Mouse (Mus musculus): Measurements from ENCODE around the gene Adcy5. TPM values are rescaled to one million over a fixed set of nuclear protein-coding genes. Genes with fewer than 3 reads are reported as not detected.

Gene Adcy5
- total and polyA plus RNA-seq, 2 experiments = 0.46 to 1.6 TPM

DNA sequence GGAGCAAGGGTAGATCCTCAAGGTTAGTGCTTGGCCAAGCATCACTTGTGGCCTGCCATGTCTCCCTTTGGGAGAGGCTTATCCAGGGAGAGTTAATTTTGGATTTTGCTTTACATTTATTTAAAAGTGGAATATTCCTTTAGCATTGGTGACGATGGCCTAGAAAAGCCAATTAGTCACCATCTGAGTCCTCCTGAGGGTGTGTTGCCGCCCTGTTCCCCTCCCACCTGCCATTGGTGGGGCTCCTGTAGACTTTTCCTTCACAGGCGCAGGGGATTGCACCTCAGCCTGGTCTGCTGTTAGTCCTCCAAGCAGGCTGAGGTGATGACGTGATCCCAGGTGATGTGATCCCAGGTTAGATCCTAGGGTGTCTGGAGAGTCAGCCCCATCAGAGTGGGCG lies 17.5 kb downstream of the Adcy5 start:
- H3K4me3 ChIP-seq (ENCODE audit: insufficient read depth, low read depth, low read length) = no peak overlapping the region
- H3K9ac ChIP-seq (ENCODE audit: low read depth, low read length) = no peak overlapping the region
- H3K4me1 ChIP-seq (ENCODE audit: control insufficient read depth, insufficient read depth, low read length) = no peaks in the 10 kb centered on the region
- no peaks in the 10 kb centered on the region for H3K27me3 ChIP-seq (ENCODE audit: control insufficient read depth, insufficient read depth, low read length)
- TF ChIP-seq CTCF (IDR thresholded peaks at IDR 0.05; ENCODE audit: low read depth, low read length) (no peak), POLR2A (IDR thresholded peaks at IDR 0.05; ENCODE audit: extremely low read depth, insufficient read depth, low read length) (no peak)
- H3K27ac ChIP-seq (replicated peaks; ENCODE audit: insufficient read depth, low read depth, low read length) = no peak overlapping the region
- 81% methylated on average over 5 of the region's 5 CpGs for WGBS
- DNase-seq (ENCODE audit: extremely low read depth, low read depth, low spot score) = no peak
- no peaks in the 10 kb centered on the region for H3K36me3 ChIP-seq (ENCODE audit: control insufficient read depth, insufficient read depth, low read length)
- no peaks in the 10 kb centered on the region for H3K79me2 ChIP-seq (ENCODE audit: control insufficient read depth, insufficient read depth, low read length)

DNA sequence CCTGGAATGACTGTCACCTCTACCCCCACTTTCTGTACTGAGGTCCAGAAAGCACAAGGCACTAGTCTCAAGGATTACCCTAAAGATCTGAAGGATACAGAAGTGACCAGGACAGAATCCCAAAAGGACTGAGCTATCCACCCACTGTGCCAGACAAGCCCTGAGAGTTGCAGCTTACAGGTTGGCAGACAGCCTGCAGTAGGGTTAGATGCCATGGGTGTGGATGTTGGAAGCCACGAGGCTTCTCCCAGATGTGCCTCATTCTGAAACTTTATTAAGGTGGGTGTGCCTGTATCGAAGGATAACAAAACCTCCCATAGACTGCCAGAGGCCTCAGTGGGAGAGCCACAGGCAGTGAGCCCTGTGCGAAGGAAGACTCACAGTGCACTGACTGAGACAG lies 23.8 kb downstream of the Adcy5 start:
- no peaks in the 10 kb centered on the region for H3K27me3 ChIP-seq (ENCODE audit: control insufficient read depth, insufficient read depth, low read length)
- TF ChIP-seq POLR2A (IDR thresholded peaks at IDR 0.05; ENCODE audit: extremely low read depth, insufficient read depth, low read length) = no peak
- 69% methylated on average over 3 of the region's 3 CpGs for whole genome bisulfite sequencing
- no peaks in the 10 kb centered on the region for H3K36me3 ChIP-seq (ENCODE audit: control insufficient read depth, insufficient read depth, low read length)
- H3K4me1 ChIP-seq (ENCODE audit: control insufficient read depth, insufficient read depth, low read length) = no peaks in the 10 kb centered on the region
- no peak for DNase-seq (ENCODE audit: extremely low read depth, low read depth, low spot score)
- H3K79me2 ChIP-seq (ENCODE audit: control insufficient read depth, insufficient read depth, low read length) = no peaks in the 10 kb centered on the region
- peak overlapping the region; percentile 23; the same call in 1 of the 2 replicates for H3K27ac ChIP-seq (replicated peaks; ENCODE audit: insufficient read depth, low read depth, low read length)
- H3K4me3 ChIP-seq (ENCODE audit: insufficient read depth, low read depth, low read length) = no peak overlapping the region
- H3K9ac ChIP-seq (ENCODE audit: low read depth, low read length) = no peak overlapping the region

DNA sequence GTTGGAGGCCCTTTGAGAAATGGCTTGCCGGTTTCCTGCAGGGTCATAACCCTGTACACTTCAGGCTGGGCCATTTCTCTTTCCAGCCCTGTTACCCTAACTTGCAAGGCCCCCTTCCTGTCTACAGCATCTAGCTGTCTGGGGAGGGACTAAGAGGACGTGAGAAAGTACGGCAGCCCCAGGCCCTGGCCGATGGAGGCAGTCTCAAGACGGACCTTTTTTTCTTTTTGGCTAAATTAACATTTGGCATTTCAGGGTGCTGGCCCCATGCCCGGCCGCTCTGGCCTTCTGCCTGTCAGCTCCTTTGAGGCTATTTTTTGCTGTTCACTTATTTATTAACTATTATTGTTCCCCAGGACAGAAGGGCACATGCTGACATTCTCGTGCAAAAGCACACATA lies 24.4 kb downstream of the Adcy5 start:
- no peak overlapping the region for H3K27ac ChIP-seq (replicated peaks; ENCODE audit: insufficient read depth, low read depth, low read length)
- H3K79me2 ChIP-seq (ENCODE audit: control insufficient read depth, insufficient read depth, low read length) = no peaks in the 10 kb centered on the region
- TF ChIP-seq POLR2A (IDR thresholded peaks at IDR 0.05; ENCODE audit: extremely low read depth, insufficient read depth, low read length) = no peak
- TF ChIP-seq CTCF (IDR thresholded peaks at IDR 0.05; ENCODE audit: low read depth, low read length) = no peak
- peak; percentile 35 for DNase-seq (ENCODE audit: extremely low read depth, low read depth, low spot score)
- H3K36me3 ChIP-seq (ENCODE audit: control insufficient read depth, insufficient read depth, low read length) = no peaks in the 10 kb centered on the region
- no peaks in the 10 kb centered on the region for H3K4me1 ChIP-seq (ENCODE audit: control insufficient read depth, insufficient read depth, low read length)
- no peak overlapping the region for H3K4me3 ChIP-seq (ENCODE audit: insufficient read depth, low read depth, low read length)
- no peaks in the 10 kb centered on the region for H3K27me3 ChIP-seq (ENCODE audit: control insufficient read depth, insufficient read depth, low read length)
- WGBS = 46% methylated on average over 8 of the region's 8 CpGs
- H3K9ac ChIP-seq (ENCODE audit: low read depth, low read length) = no peak overlapping the region

DNA sequence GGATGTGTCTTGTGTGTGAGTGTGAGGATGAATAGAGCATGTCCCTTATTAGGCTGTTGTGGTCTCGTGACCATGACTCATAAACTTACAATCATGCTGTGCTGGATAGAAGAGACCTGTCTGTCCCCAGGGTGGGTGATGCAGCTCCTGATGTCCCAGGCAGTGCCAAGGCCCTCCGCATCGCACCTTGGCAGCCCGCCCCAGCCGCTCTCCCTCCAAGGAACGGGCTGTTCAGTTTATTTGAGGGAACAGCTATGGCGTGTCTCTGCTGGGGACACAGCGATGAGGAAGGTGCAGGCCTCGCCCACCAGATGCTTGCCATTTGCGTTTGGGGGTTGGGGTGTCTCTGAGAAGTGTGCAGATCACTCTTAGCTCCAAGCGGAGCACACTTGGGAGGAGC lies 28.5 kb downstream of the Adcy5 start:
- H3K27ac ChIP-seq (replicated peaks; ENCODE audit: insufficient read depth, low read depth, low read length) = no peak overlapping the region
- no peaks in the 10 kb centered on the region for H3K27me3 ChIP-seq (ENCODE audit: control insufficient read depth, insufficient read depth, low read length)
- no peak for TF ChIP-seq POLR2A (IDR thresholded peaks at IDR 0.05; ENCODE audit: extremely low read depth, insufficient read depth, low read length)
- no peak for TF ChIP-seq CTCF (IDR thresholded peaks at IDR 0.05; ENCODE audit: low read depth, low read length)
- no peaks in the 10 kb centered on the region for H3K36me3 ChIP-seq (ENCODE audit: control insufficient read depth, insufficient read depth, low read length)
- DNase-seq (ENCODE audit: extremely low read depth, low read depth, low spot score) = no peak
- WGBS = 76% methylated on average over 11 of the region's 11 CpGs
- H3K4me3 ChIP-seq (ENCODE audit: insufficient read depth, low read depth, low read length) = no peak overlapping the region
- H3K9ac ChIP-seq (ENCODE audit: low read depth, low read length) = no peak overlapping the region
- no peaks in the 10 kb centered on the region for H3K79me2 ChIP-seq (ENCODE audit: control insufficient read depth, insufficient read depth, low read length)
- no peaks in the 10 kb centered on the region for H3K4me1 ChIP-seq (ENCODE audit: control insufficient read depth, insufficient read depth, low read length)

DNA sequence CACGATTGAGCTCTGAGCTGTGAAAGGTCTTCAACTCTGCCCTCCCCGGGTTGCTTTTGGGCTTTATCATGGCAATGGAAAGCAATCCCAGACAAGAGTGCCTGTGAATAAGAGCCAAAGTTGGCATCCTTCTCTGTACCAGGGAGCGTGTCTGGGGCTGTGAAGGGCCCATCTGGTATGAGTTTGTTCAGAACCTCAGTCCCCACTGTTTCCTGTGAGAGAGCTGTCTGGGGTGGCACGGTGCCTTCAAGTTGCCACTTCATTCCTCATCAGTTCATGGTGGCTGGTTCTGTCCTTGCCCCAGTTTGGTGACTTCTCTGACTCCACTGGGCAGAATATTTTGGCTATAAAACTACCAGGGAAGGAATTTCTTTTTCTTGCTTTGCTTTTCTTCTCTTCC lies 33.4 kb downstream of the Adcy5 start:
- DNase-seq (ENCODE audit: extremely low read depth, low read depth, low spot score) = no peak
- Histone ChIP-seq H3K4me1 (ENCODE audit: control insufficient read depth, insufficient read depth, low read length) (no peaks in the 10 kb centered on the region), H3K36me3 (ENCODE audit: control insufficient read depth, insufficient read depth, low read length) (no peaks in the 10 kb centered on the region), H3K9ac (ENCODE audit: low read depth, low read length) (no peak overlapping the region), H3K27me3 (ENCODE audit: control insufficient read depth, insufficient read depth, low read length) (no peaks in the 10 kb centered on the region), H3K79me2 (ENCODE audit: control insufficient read depth, insufficient read depth, low read length) (no peaks in the 10 kb centered on the region), H3K4me3 (ENCODE audit: insufficient read depth, low read depth, low read length) (no peak overlapping the region), H3K27ac (replicated peaks; ENCODE audit: insufficient read depth, low read depth, low read length) (no peak overlapping the region)
- TF ChIP-seq CTCF (IDR thresholded peaks at IDR 0.05; ENCODE audit: low read depth, low read length) = no peak
- no peak for TF ChIP-seq POLR2A (IDR thresholded peaks at IDR 0.05; ENCODE audit: extremely low read depth, insufficient read depth, low read length)
- 84% methylated on average over 4 of the region's 4 CpGs for WGBS

DNA sequence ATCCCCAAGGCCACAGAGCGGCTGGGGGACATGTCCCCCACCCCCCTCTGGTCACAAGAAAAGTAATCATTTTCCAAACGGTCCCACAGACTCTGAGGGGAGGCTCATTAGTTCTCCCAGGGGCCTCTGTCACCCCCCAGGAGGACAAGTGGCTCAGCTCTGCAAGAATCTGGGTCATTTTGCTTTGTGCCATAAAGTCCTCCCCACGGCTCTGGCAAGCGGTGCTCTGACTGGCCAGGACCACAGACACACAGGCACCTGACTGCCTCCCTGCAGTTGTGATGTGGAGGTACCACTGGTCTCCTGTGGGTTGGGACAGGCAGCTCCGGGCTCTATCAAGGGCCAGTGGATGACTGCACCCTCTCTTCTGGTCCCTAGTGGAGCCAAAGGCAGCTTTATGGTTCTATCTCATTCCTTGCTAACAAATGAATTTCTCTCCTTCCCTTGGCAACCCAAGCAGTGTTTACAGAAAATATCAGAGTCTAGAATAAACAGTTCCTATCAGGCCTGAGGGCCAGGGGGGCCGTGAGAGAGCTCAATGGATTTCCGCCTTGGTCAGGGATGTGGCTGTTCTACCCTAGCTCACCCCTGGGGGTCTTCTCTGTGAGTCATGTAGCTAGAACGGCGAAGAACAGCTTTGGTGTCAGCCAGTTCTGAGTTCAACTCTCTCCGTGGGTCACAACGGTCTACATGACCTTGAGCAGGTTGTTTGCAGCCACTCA lies 34.9 kb downstream of the Adcy5 start:
- TF ChIP-seq CTCF (IDR thresholded peaks at IDR 0.05; ENCODE audit: low read depth, low read length) (no peak), POLR2A (IDR thresholded peaks at IDR 0.05; ENCODE audit: extremely low read depth, insufficient read depth, low read length) (no peak)
- H3K27me3 ChIP-seq (ENCODE audit: control insufficient read depth, insufficient read depth, low read length) = no peaks in the 10 kb centered on the region
- no peaks in the 10 kb centered on the region for H3K79me2 ChIP-seq (ENCODE audit: control insufficient read depth, insufficient read depth, low read length)
- H3K9ac ChIP-seq (ENCODE audit: low read depth, low read length) = no peak overlapping the region
- H3K4me3 ChIP-seq (ENCODE audit: insufficient read depth, low read depth, low read length) = no peak overlapping the region
- no peaks in the 10 kb centered on the region for H3K4me1 ChIP-seq (ENCODE audit: control insufficient read depth, insufficient read depth, low read length)
- WGBS = 61% methylated on average over 11 of the region's 11 CpGs
- no peaks in the 10 kb centered on the region for H3K36me3 ChIP-seq (ENCODE audit: control insufficient read depth, insufficient read depth, low read length)
- H3K27ac ChIP-seq (replicated peaks; ENCODE audit: insufficient read depth, low read depth, low read length) = peak overlapping the region; percentile 29; the same call in 1 of the 2 replicates
- peak; percentile 32 for DNase-seq (ENCODE audit: extremely low read depth, low read depth, low spot score)

Measured in liver, adult 2 months (tissue).